Mouse (Mus musculus): ENCODE measurements around the gene Lfng.

GRCm38 (mm10) chr5:140663621-140664180 lies 56.6 kb downstream of the Lfng start:
- TF ChIP-seq EP300 (IDR thresholded peaks at IDR 0.05; ENCODE audit: low read depth in 1 of 2, low read length in 2 of 2) (no peak), ZKSCAN1 (IDR thresholded peaks at IDR 0.05; ENCODE audit: low read depth, low read length) (no peak), NELFE (IDR thresholded peaks at IDR 0.05; ENCODE audit: low read depth, low read length) (no peak), USF1 (IDR thresholded peaks at IDR 0.05; ENCODE audit: low read depth, low read length) (no peak), CTCF (IDR thresholded peaks at IDR 0.05 in 2 of 3, conservative IDR thresholded peaks at IDR 0.05 in 1 of 3; ENCODE audit: control insufficient read depth in 1 of 3, insufficient read depth in 1 of 3, low read depth in 2 of 3, low read length in 3 of 3, poor library complexity in 1 of 3, severe bottlenecking in 1 of 3) (peak; percentile 83 to 90 (median 86)), MAX (IDR thresholded peaks at IDR 0.05; ENCODE audit: low read length) (no peak; the same call in 1 of the 2 replicates), HCFC1 (IDR thresholded peaks at IDR 0.05; ENCODE audit: low read depth, low read length) (no peak), KAT2A (conservative IDR thresholded peaks at IDR 0.05; ENCODE audit: low read depth, low read length) (no peak), MAFK (IDR thresholded peaks at IDR 0.05; ENCODE audit: borderline replicate concordance, low read depth, low read length) (no peak), SMC3 (IDR thresholded peaks at IDR 0.05; ENCODE audit: low read depth, low read length) (peak; percentile 93), GABPA (IDR thresholded peaks at IDR 0.05; ENCODE audit: low read depth, low read length) (no peak), GATA1 (IDR thresholded peaks at IDR 0.05; ENCODE audit: low read depth, low read length) (no peak), USF2 (IDR thresholded peaks at IDR 0.05; ENCODE audit: borderline replicate concordance in 1 of 2, insufficient read depth in 1 of 2, low read depth in 1 of 2, low read length in 2 of 2) (no peak), UBTF (IDR thresholded peaks at IDR 0.05; ENCODE audit: borderline replicate concordance, insufficient read depth, low read depth, low read length) (no peak)

All from MEL (cell line).